Mouse (Mus musculus): Measurements from ENCODE around the gene Cnksr1. TPM values are rescaled to one million over a fixed set of nuclear protein-coding genes. Genes with fewer than 3 reads are reported as not detected.
A peak's percentile ranks its signal among the peaks of the same experiment; 100 is the strongest.
"Not testable (repeated sequence)": the region's sequence is repeated elsewhere in the genome, so short reads cannot be mapped to it uniquely, and the experiment has no call there.

The Cnksr1 gene
- polyA plus RNA-seq, 1 experiment from 2014 or later = 0.81 TPM

GRCm38 (mm10) chr4:134271979-134272378 lies 33.8 kb upstream of the Cnksr1 start:
- no peaks in the 10 kb centered on the region for H3K9me3 ChIP-seq (ENCODE audit: control insufficient read depth, low read length)
- no peak for ATAC-seq (ENCODE audit: insufficient number of reproducible peaks, low FRiP score, low TSS enrichment, low read depth)
- no peak overlapping the region for H3K4me2 ChIP-seq (ENCODE audit: low read depth, severe bottlenecking)
- no peak overlapping the region for H3K27ac ChIP-seq (replicated peaks; ENCODE audit: low read depth, low read length)
- no peak overlapping the region for H3K4me3 ChIP-seq (ENCODE audit: low read depth, low read length)
- H3K9ac ChIP-seq (ENCODE audit: low read length) = no peak overlapping the region
- no peaks in the 10 kb centered on the region for H3K4me1 ChIP-seq (ENCODE audit: control insufficient read depth, insufficient read depth, low read length)
- no peak for DNase-seq (ENCODE audit: low spot score)
- 83% methylated on average over 7 of the region's 7 CpGs for WGBS
- peaks cover 5% of the 10 kb centered on the region; the same call in 1 of the 2 replicates for H3K36me3 ChIP-seq (ENCODE audit: control insufficient read depth, insufficient read depth, low read length)
- no peaks in the 10 kb centered on the region for H3K27me3 ChIP-seq (ENCODE audit: control insufficient read depth, insufficient read depth, low read length)

DNA sequence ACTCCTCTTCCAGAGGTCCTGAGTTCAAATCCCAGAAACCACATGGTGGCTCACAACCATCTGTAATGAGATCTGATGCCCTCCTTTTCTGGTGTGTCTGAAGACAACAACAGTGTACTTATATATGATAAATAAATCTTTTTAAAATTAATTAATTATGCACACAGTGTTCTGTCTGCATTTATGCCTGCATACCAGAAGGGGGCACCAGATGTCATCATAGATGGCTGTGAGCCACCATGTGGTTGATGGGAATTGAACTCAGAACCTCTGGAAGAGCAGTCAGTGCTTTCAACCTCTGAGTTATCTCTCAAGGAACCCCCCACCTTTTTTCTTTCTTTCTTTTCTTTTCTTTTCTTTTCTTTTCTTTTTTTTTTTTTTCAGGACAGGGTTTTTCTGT lies 31.4 kb upstream of the Cnksr1 start:
- not testable (repeated sequence) for ATAC-seq (ENCODE audit: insufficient number of reproducible peaks, low FRiP score, low TSS enrichment, low read depth); H3K36me3 ChIP-seq (ENCODE audit: control insufficient read depth, insufficient read depth, low read length); H3K9me3 ChIP-seq (ENCODE audit: control insufficient read depth, low read length); H3K4me1 ChIP-seq (ENCODE audit: control insufficient read depth, insufficient read depth, low read length); H3K27ac ChIP-seq (replicated peaks; ENCODE audit: low read depth, low read length); H3K27me3 ChIP-seq (ENCODE audit: control insufficient read depth, insufficient read depth, low read length); H3K4me3 ChIP-seq (ENCODE audit: low read depth, low read length); H3K9ac ChIP-seq (ENCODE audit: low read length); DNase-seq (ENCODE audit: low spot score); H3K4me2 ChIP-seq (ENCODE audit: low read depth, severe bottlenecking)

DNA sequence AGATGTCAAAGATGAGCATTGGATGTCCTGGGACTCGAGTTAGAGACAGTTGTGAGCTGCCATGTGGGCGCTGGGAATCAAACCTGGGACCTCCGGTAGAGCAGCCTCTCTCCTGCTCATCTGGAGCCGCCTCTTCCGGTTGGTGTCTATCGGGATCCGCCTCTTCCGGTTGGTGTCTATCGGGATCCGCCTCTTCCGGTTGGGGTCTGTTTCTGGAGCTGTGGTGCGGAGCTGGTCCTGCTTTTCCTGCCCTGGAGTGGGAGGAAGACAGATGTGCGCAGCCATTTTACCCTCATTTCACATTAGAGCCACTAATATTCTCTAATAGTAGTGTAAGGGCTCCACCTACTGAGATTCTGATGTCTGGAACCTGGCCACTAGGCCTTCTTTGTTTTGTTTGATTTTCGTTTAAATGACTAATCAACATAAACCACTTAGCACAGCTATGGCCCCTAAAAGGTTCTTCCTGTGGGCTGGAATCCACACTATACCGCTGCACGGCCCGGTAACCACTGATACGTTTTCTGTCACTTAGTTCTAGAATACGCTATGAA lies 30.0 kb upstream of the Cnksr1 start:
- 88% methylated on average over 19 of the region's 19 CpGs for WGBS
- no peak for ATAC-seq (ENCODE audit: insufficient number of reproducible peaks, low FRiP score, low TSS enrichment, low read depth)

GRCm38 (mm10) chr4:134265860-134266585 lies 27.8 kb upstream of the Cnksr1 start:
- ATAC-seq (ENCODE audit: insufficient number of reproducible peaks, low FRiP score, low TSS enrichment, low read depth) (no peak), DNase-seq (ENCODE audit: low spot score) (no peak)
- no peaks in the 10 kb centered on the region for H3K27me3 ChIP-seq (ENCODE audit: control insufficient read depth, insufficient read depth, low read length)
- H3K4me2 ChIP-seq (ENCODE audit: low read depth, severe bottlenecking) = no peak overlapping the region
- H3K4me3 ChIP-seq (ENCODE audit: low read depth, low read length) = no peak overlapping the region
- WGBS = 68% methylated on average over 9 of the region's 9 CpGs
- H3K9ac ChIP-seq (ENCODE audit: low read length) = no peak overlapping the region
- H3K36me3 ChIP-seq (ENCODE audit: control insufficient read depth, insufficient read depth, low read length) = no peaks in the 10 kb centered on the region
- H3K9me3 ChIP-seq (ENCODE audit: control insufficient read depth, low read length) = no peaks in the 10 kb centered on the region
- H3K27ac ChIP-seq (replicated peaks; ENCODE audit: low read depth, low read length) = no peak overlapping the region
- no peaks in the 10 kb centered on the region for H3K4me1 ChIP-seq (ENCODE audit: control insufficient read depth, insufficient read depth, low read length)

More for the DNA sequence above, 30.0 kb upstream of the Cnksr1 start:
- Histone ChIP-seq H3K27ac (replicated peaks; ENCODE audit: low read depth, low read length) (no peak overlapping the region), H3K36me3 (ENCODE audit: control insufficient read depth, insufficient read depth, low read length) (no peaks in the 10 kb centered on the region), H3K27me3 (ENCODE audit: control insufficient read depth, insufficient read depth, low read length) (no peaks in the 10 kb centered on the region), H3K4me1 (ENCODE audit: control insufficient read depth, insufficient read depth, low read length) (no peaks in the 10 kb centered on the region), H3K9me3 (ENCODE audit: control insufficient read depth, low read length) (no peaks in the 10 kb centered on the region), H3K9ac (ENCODE audit: low read length) (no peak overlapping the region), H3K4me2 (ENCODE audit: low read depth, severe bottlenecking) (no peak overlapping the region), H3K4me3 (ENCODE audit: low read depth, low read length) (no peak overlapping the region)
- DNase-seq (ENCODE audit: low spot score) = no peak

GRCm38 (mm10) chr4:134263191-134263590 lies 25.0 kb upstream of the Cnksr1 start:
- no peaks in the 10 kb centered on the region for H3K36me3 ChIP-seq (ENCODE audit: control insufficient read depth, insufficient read depth, low read length)
- H3K4me2 ChIP-seq (ENCODE audit: low read depth, severe bottlenecking) = no peak overlapping the region
- H3K27me3 ChIP-seq (ENCODE audit: control insufficient read depth, insufficient read depth, low read length) = no peaks in the 10 kb centered on the region
- no peak for ATAC-seq (ENCODE audit: insufficient number of reproducible peaks, low FRiP score, low TSS enrichment, low read depth)
- H3K4me3 ChIP-seq (ENCODE audit: low read depth, low read length) = no peak overlapping the region
- no peaks in the 10 kb centered on the region for H3K9me3 ChIP-seq (ENCODE audit: control insufficient read depth, low read length)
- H3K4me1 ChIP-seq (ENCODE audit: control insufficient read depth, insufficient read depth, low read length) = no peaks in the 10 kb centered on the region
- no peak overlapping the region for H3K27ac ChIP-seq (replicated peaks; ENCODE audit: low read depth, low read length)
- DNase-seq (ENCODE audit: low spot score) = peak; percentile 76
- no peak overlapping the region for H3K9ac ChIP-seq (ENCODE audit: low read length)
- 34% methylated on average over 6 of the region's 6 CpGs for WGBS

GRCm38 (mm10) chr4:134258354-134258753 lies 20.2 kb upstream of the Cnksr1 start:
- H3K36me3 ChIP-seq (ENCODE audit: control insufficient read depth, insufficient read depth, low read length) = no peaks in the 10 kb centered on the region
- H3K9me3 ChIP-seq (ENCODE audit: control insufficient read depth, low read length) = no peaks in the 10 kb centered on the region
- peaks cover 5% of the 10 kb centered on the region for H3K27me3 ChIP-seq (ENCODE audit: control insufficient read depth, insufficient read depth, low read length)
- ATAC-seq (ENCODE audit: insufficient number of reproducible peaks, low FRiP score, low TSS enrichment, low read depth) = no peak
- no peak overlapping the region for H3K4me3 ChIP-seq (ENCODE audit: low read depth, low read length)
- WGBS = 84% methylated on average over 11 of the region's 11 CpGs
- H3K9ac ChIP-seq (ENCODE audit: low read length) = no peak overlapping the region
- H3K4me1 ChIP-seq (ENCODE audit: control insufficient read depth, insufficient read depth, low read length) = peaks cover 20% of the 10 kb centered on the region
- no peak overlapping the region for H3K4me2 ChIP-seq (ENCODE audit: low read depth, severe bottlenecking)
- DNase-seq (ENCODE audit: low spot score) = no peak
- H3K27ac ChIP-seq (replicated peaks; ENCODE audit: low read depth, low read length) = no peak overlapping the region

- ATAC-seq (ENCODE audit: insufficient number of reproducible peaks, low FRiP score, low TSS enrichment, low read depth) (no peak), DNase-seq (ENCODE audit: low spot score) (peak; percentile 22)
- Histone ChIP-seq H3K4me3 (ENCODE audit: low read depth, low read length) (no peak overlapping the region), H3K27ac (replicated peaks; ENCODE audit: low read depth, low read length) (no peak overlapping the region), H3K36me3 (ENCODE audit: control insufficient read depth, insufficient read depth, low read length) (no peaks in the 10 kb centered on the region), H3K9ac (ENCODE audit: low read length) (no peak overlapping the region), H3K4me2 (ENCODE audit: low read depth, severe bottlenecking) (no peak overlapping the region), H3K27me3 (ENCODE audit: control insufficient read depth, insufficient read depth, low read length) (peaks cover 14% of the 10 kb centered on the region), H3K4me1 (ENCODE audit: control insufficient read depth, insufficient read depth, low read length) (peaks cover 24% of the 10 kb centered on the region), H3K9me3 (ENCODE audit: control insufficient read depth, low read length) (no peaks in the 10 kb centered on the region)
- WGBS = 16% methylated on average over 11 of the region's 11 CpGs
Measured at GRCm38 (mm10) chr4:134257198-134258009, 19.2 kb upstream of the Cnksr1 start.

DNA sequence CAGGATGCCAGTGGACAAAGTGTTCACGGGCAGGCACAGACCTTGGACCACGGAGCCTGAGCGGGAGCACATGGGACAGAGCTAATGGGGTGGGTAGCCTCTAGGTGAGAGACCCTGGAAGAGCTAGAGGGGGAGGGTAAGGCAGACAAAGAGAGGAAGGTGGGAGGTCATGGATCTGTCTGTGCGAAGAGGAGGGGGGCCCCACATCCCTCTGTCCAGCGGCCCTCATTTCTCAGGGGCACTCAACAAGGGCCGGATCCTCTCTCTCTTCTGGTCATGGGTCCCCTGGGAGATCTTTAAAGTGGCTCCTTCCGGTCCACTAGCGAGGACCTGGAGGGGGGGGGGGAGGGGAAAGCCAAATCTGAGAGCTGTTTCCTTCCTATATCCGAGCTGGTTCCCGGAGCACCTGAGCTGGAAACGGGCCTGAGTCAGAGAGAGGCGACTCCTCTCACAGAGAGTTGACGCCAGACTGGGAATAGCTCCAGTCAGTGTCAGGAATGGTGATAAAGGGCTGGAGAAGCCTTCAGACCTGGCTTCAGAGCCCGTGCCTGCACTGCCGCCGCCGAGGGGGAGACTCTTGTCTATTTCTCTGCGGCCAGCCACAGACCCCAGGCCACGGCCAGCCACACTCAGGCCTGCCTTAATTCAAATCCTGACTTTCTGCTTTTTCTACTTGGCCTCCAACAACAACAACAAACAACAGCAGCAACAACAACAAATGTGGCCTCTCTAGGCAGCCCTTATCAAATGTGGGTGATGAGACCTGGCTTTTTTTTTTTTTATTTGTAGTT lies 18.4 kb upstream of the Cnksr1 start:
- no peaks in the 10 kb centered on the region for H3K36me3 ChIP-seq (ENCODE audit: control insufficient read depth, insufficient read depth, low read length)
- H3K4me3 ChIP-seq (ENCODE audit: low read depth, low read length) = no peak overlapping the region
- H3K4me1 ChIP-seq (ENCODE audit: control insufficient read depth, insufficient read depth, low read length) = peaks cover 32% of the 10 kb centered on the region
- no peak overlapping the region for H3K27ac ChIP-seq (replicated peaks; ENCODE audit: low read depth, low read length)
- no peak overlapping the region for H3K4me2 ChIP-seq (ENCODE audit: low read depth, severe bottlenecking)
- ATAC-seq (ENCODE audit: insufficient number of reproducible peaks, low FRiP score, low TSS enrichment, low read depth) (no peak), DNase-seq (ENCODE audit: low spot score) (peak; percentile 43)
- no peaks in the 10 kb centered on the region for H3K9me3 ChIP-seq (ENCODE audit: control insufficient read depth, low read length)
- no peak overlapping the region for H3K9ac ChIP-seq (ENCODE audit: low read length)
- 5% methylated on average over 19 of the region's 19 CpGs for WGBS
- H3K27me3 ChIP-seq (ENCODE audit: control insufficient read depth, insufficient read depth, low read length) = peaks cover 22% of the 10 kb centered on the region
